Mouse (Mus musculus) left cerebral cortex, adult 9 months (tissue): ENCODE data around the gene Neurl2.
"Not testable (repeated sequence)": the region's sequence is repeated elsewhere in the genome, so short reads cannot be mapped to it uniquely, and the experiment has no call there.

Experiments
- DNase-seq, 2 experiments: peaks; one replicate each; pipeline ENCODE4 v3.0.0; 2022; ENCODE audit warnings: low spot score in 2 of 2

The Neurl2 gene

DNA sequence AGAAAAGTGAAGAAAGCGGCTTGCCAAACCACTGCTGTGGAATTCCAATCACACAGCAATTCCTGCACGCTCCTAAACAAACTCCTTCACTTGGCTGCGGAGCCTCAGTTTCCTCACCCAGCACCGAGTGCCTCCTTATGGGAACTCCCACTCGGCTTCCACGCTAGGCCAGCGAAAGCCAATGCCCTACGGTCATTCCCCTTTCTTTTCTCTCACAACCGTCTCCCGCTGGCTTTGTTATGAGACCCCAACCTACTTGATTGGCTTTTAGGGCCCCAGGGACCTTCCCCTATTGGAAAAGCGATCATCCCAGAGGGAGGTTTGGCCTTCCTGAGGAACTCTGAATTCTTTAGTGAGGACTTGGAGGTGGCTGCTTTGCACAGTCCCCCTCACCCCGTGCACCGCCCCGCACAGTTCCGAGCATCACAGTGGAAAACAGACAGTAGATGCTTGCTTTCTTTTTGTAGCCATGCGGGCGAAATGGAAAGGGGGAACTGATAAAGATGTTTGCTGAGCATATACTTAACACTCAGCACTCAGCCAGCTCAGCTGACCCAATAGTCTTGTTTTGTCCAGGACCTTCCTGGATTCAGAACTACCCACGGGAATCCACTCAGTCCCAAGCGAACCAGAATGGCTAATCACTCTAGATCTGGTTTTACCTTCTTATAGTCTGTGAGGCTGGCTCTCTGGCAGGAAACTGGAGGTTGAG is 24.7 kb upstream of the Neurl2 start:
- DNase-seq, result no peak

DNA sequence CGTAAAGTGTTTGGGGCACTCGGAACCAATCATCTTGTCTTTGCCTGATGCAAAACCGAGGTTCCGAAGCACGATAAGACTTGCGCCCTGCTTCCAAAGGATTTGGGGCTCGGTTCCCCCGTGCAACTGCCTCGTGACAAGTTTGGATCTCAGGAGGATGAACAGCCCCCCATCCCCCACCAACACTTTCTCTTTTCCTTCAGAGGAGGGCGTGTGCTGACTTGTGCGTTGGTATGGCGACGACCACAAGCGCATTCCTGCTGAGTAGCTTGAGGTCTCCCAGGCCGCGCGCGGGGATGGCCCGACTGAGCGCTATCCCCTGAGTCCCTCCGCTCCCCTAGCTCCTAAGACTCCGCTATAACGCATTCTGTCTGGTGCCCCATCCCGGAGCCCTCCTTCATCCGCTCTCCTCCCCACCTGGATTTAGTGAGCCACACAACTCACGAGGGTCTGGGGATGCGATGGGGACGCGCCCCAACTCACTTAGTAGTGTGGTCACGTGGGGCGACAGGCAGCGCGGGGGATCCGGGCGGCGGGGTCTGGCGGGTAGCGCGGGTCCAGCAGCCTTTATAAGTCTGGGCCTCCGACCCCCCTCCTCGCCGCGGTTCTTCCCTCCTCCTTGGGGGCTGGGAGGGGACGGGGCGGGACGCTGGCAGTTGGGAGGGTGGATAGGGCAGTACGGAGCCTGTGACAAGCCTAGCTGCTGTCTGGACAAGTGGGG is 24.0 kb upstream of the Neurl2 start, which contains the start of gene Pltp:
Gene Pltp, minus strand, starts transcription at position 611 of the 721 bp plus-strand sequence.
- DNase-seq, result peak in 1 of 2 experiments; percentile 29

DNA sequence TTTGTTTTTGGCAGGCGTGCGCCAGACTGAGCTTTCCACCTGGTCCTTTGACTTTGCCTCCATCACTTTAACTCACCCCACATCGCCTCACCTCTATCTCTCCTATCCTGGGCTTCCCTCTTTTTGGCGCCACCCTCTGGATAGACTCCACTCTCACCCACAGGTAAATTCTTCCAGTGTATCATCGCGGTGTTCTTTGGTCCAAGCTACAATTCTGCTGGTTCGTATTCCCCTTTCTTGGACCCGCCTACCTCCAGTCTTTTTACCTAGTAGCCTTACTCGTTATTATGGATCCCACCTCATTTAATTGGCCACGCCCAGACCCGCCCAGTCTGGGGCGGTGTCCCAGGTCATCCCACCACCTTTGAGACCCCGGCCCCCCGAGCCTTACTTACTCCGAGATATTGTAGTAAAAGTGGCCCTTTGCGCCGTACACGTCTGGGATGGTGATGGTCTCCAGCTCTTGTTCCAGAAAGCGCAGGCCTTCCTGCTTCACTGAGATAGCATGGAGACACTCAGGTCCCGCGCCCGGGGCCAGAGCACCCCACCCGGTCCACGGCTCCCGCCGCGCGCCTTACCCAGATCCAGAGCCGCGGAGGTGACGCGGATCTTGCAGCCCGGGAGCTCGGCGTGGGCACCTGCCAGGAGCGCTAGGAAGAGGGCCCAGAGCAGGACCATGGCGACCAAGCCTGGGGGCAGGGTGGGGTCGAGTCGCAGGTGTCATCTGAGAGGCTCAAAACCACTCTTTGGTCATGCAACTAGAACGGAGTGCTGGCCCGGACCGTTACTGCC is 23.2 kb upstream of the Neurl2 start:
- DNase-seq, result no peak

DNA sequence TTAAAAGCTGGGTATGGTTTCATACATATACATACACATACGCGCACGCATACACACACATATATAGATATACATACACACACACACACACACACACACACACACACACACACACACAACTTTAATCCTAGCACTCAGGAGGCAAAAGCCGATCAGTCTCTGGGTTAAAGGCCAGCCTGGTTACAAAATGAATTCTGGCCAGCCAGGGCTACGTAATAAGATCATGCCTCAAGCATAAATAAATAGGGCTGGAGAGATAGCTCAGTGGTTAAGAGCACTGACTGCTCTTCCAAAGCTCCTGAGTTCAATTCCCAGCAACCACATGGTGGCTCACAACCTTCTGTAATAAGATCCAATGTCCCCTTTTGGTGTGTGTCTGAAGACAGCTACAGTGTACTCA is 22.3 kb upstream of the Neurl2 start:
- not testable (repeated sequence) for DNase-seq

DNA sequence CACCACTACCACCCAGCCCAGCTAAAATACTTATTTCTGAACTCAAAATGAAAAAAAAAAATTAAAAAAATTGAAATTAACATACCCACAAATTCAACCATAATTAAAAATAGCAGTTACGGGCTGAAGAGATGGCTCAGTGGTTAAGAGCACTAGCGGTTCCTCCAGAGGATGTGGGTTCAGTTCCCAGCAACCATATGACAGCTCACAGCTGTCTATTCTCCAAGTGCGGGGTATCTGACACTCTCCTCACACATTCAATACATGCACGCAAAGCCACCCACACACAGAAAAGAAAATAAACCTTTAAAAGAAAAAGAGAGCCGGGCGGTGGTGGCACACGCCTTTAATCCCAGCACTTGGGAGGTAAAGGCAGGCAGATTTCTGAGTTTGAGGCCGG is 16.8 kb upstream of the Neurl2 start:
- no peak for DNase-seq

DNA sequence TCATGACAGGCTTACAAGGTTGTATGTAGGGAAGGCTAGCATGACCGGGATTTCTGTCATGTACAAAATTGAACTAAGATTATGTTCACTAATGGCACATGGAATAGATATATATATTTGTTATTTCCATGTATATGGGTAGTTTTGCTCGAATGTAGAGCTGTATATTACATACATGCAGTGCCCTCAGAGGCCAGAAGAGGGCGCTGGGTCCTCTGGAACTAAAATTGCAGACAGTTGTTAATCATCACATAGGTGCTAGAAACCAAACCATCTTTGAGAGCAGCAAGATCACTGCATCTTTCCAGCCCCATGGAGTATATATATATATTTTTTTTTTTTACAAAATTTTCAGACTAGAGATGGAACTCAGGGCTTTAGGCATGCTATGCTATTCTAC is 12.5 kb upstream of the Neurl2 start:
- DNase-seq, result no peak

DNA sequence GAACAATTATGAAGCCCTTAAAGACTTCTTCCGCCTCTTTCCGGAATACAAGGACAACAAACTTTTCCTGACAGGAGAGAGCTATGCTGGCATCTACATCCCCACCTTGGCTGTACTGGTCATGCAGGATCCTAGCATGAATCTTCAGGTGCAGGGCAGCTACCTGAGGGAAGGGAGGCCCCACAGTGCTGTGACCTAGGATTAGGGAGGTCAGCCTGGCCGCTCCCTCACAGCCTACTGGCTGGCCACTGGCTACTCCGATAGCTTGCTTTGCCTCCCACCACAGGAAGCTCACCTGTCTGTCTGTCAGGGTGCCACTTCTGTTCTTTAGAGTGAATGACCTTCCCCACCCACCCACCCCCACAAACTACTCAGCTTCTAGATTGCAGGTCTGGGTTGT is 1.9 kb upstream of the Neurl2 start:
- no peak for DNase-seq

DNA sequence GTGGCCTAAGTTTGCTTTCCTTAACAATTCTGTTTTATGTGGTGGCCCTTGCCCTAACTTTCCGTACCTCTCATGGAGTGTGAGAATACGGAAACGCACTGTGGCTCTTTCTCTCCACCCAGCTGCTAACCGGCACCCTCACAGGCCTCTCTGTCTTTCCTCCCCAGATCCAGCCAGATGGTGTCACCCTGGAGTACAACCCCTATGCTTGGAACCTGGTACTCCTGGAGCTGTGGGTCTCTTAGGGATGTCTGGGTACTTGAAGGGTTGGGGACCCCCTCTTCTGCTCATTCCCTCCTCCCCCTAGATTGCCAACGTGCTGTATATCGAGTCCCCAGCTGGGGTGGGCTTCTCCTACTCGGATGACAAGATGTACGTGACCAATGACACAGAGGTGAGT is 1.3 kb upstream of the Neurl2 start:
- DNase-seq, result no peak

DNA sequence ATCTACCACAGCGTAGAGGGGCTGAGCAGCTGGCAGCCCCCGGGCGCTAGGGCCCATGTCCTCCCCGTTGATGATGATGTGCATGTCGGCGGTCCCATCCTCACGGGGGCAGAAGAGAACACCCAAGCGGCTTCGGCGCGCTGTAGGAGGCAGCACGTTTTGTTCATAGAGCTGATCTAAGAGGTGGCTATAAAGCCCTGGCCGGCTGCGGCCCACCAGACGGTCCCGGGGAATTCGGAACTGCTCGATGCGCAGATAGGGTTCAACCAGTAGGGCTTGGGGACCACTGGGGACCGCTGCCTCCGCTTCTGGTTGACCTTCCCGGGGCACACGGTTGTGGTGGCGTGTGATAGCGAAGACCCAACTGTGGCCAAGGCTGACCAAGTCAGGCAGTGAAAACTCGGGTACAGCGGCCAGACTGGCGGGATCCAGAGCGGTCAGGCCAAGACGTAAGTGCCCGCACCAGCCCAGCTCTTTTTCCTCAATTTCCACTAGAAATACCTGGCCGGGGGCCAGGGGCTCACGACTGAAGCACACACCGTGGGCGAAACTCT is 431 bp downstream of the Neurl2 start, which contains the start of gene Ctsa:
Gene Ctsa, plus strand, starts transcription at position 126 of the 554 bp plus-strand sequence.
- peak in 1 of 2 experiments; percentile 81 for DNase-seq

DNA sequence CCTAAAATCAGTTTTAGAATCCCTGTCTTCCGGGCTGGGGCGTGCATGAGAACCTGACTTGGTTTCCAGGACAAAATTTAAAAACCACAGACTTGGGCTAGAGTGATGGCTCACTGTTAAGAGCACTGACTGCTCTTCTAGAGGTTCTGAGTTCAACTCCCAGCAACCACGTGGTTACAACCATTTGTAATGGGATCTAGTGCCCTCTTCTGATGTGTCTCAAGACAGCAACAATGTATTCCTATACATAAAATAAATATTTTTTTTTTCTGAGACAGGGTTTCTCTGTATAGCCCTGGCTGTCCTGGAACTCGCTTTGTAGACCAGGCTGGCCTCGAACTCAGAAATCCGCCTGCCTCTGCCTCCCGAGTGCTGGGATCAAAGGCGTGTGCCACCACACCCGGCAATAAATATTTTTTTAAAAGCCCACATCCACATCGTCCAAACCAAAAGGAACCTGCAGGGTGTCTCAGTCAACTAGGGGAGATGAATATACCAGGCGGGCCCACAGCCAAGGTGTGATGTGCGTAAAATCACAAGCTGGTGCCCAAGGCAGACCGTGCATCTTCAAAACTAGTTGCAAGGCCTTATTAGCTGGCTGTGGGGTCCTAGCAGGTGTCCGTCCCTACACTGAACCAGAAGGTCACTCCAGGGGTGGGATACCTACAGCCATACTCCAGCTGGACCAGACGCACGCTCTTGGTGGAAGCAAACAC is 1.1 kb downstream of the Neurl2 start:
- no peak for DNase-seq

DNA sequence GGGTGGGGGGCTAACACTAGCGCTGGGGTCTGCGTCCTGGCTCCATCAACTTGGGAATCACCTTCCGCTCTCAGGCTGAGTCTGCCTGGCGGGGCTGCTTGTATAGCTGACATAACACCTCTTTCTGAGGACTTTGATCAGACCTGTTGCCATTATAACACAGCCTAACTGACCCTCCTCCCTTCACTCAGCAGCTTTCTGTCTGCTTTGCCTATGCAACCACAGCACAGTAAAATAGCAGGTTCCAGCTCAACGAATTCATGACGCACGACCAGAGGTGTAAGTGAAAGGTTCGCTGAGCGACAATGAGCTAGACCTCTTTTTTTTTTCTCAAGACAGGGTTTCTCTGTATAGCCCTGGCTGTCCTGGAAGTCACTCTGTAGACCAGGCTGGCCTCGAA is 2.2 kb downstream of the Neurl2 start:
- DNase-seq, result no peak

DNA sequence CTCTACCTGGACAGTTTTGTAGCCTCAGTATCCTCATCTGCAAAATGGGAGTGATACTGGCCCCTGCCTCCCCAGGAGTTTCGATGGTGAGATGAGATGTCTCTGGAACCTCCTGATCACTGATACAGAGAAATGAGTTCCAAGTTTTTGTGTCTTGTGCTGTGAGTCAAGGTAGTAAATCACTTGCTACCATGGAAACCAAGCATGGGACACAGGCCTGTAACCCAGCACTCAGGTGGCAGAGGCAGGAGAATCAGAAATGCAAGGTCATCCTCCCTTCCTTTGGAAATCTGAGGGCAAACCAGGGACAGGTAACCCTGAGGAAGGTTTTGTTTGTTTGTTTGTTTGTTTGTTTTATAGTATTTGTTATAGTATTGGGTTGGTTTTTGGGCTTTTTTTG is 4.2 kb downstream of the Neurl2 start:
- no peak for DNase-seq

DNA sequence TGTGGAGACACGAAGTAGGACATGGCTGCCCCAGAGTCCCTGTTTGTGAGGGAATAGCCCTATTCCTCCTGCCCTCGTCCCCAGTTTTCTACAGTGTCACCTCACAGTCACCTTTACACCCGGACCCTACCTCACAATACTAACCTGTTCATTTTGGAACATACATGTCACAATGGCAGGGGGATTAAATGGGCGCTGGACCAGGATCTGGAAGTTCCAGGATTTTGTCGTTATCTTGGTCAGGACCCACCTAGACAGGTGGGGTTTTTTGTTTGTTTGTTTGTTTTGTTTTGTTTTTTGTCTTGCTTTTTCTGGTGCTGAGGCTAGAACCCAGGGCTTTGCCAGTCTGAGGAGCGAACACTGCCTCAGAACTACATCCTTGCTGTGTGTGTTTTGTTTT is 4.8 kb downstream of the Neurl2 start, which contains the start of gene Spata25:
Gene Spata25, minus strand, starts transcription at position 101 of the 400 bp plus-strand sequence.
- no peak for DNase-seq

DNA sequence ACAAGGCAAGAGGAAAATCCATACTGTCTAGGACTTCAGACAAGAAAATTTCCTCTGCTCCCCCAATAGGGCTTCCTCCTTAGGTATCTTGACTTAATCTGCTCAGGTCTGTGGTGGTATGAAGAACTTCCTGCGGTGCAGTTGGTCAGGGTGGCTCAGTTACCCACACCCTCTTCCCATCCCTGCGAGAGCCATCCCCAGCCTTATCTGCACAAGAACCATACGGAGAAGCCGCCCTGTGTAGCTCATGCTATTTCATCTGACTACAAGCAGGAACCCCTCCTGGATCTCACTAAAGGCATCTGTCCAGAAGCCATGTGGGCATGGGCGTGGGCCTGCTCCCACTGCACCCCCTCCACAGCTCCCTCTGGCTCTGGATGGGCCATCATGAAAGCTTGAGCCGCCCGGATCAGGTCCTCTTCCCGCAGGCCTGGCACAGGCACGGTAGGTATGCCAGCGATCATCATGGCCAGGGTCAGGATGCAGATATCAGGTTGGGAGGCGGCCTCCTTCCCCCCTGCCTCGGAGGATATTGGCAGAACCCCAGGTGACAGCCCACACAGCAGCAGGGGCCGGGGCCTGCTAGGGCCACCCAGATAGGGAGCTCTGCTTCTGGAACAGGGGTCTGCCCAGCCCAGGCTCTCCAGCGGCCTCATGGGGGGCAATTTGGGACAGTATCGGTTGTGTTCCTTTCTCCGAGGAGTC is 6.0 kb downstream of the Neurl2 start:
- DNase-seq, result no peak

DNA sequence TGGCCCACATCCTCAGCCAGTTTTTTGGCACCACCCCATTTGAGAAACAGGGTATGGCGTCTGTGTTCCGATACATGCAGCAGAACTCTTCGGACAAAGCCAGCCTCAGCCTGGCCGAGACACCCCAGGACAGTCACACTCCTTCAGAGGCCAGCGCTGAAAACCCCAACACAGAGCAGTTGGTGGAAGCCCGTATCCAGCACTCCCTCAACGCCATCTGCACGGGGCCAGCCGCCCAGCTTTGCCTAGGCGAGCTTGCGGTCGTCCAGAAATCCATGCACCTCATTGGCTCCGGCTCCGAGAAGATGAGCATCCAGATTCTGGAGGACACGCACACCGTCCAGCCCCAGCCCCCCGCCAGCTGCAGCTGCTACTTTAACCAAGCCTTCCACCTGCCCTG is 7.7 kb downstream of the Neurl2 start:
- no peak for DNase-seq

DNA sequence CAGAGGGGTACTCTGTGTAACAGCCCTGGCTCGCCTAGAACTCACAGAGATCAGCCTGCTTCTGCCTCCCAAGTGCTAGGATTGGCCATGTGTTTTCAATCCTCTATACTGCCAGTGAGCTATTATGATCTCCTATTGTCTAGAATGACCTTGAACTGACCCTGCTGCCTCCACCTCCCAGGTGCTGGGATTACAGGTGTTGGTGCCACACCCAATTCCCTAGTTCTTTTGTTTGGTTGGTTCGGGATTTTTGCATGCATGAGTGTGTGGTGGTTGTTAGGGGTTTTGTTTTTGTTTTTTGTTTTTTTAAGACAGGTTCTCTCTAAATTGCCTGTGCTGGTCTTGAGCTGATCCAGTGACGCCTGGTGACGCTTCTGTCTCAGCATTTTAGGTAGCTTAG is 9.3 kb downstream of the Neurl2 start:
- DNase-seq, result no peak

DNA sequence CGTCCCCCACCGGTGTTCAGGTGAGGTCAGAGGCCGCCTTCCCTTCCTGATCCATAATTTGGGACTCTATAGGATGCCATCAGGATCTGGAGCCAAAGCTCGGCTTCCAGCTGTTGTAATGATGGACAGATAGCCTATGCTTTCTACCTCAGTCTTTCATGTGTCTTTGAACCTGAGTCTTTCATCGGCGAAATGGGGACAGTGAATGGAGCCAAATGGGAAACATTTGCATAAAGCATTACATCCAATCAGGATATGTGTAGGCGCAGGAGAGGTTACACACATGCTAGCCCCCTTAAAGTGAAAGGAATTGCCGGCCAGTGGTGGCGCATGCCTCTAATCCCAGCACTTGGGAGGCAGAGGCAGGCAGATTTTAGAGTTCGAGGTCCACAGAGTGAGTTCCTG is 10.1 kb downstream of the Neurl2 start:
- peak in 1 of 2 experiments; percentile 49 for DNase-seq

DNA sequence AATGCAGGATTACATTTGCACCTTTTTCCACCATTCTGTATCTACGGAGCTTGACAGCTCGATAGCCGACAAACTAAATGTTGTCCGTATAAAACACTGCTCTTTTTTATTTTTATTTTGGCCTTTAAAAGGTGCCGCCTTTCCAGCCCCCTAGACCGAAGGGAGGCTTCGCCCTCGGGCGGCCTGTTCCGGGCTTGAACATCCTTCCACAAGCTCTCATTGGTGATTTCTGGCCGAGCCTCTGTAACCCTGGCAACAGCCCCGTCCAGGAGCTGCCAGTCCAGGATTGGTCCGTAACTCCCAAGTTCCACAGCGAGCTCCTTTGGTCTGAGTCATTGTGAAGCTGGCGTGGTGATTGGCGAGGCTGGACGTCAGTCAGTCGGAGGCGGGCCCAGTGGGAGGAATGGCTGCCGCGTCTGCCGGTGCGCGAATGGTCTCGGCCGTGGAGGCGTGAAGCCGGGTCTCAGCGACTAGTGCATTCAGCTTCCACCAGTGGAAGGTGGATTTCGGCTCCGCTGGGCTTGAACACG is 10.6 kb downstream of the Neurl2 start, which contains the start of gene Zswim1:
Gene Zswim1, plus strand, starts transcription at position 51 of the 530 bp plus-strand sequence.
- DNase-seq, result peak; percentile 97 to 100

DNA sequence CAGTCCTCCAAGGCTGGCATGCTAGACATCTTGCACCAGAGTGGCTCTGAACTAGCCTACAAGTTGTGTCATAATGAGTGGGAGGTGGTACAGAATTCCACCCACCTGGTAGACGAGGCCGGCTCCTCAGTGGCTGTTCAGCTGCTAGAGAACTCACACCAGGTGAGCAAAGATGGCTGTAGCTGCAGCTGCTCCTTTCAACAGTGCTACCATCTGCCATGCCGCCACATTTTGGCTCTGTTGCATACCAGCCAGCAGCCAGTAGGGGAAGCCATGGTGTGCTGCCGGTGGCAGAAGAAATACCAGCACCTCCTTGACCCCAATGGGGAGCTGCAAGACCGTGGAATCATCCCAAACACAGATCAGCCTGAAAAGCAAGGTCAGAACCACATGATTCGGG is 12.2 kb downstream of the Neurl2 start:
- no peak for DNase-seq

DNA sequence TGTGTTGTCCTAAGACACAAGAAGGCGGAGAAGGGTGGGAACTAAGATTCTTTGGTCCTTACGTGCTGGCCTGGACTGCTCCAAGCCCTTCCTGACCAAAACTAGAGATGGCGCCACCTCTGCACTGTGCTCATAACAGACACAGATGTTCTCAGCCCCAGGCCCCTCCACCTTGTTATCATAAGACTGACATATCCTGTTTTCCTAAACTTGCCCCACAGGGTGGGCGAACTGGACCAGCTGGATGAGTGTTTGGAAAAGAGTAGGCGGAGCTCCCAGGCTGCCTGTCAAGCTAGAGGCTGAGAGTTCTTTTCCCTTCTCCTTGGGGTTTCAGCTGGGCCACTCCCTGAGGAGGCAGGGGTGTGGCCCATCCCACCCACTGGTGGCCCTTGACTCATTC is 15.6 kb downstream of the Neurl2 start:
- DNase-seq, result no peak
